Mouse (Mus musculus) midbrain, embryonic 11.5 days (tissue): ENCODE results near the gene Coq10a. TPM values are rescaled to one million over a fixed set of nuclear protein-coding genes. Genes with fewer than 3 reads are reported as not detected.

Source experiments
- microRNA-seq: library from miRNA; unstranded; fragments of <30 nt; microRNA quantifications from one replicate; pipeline ENCODE4, GENCODE M21; 2017
- polyA plus RNA-seq: library from polyadenylated mRNA; unstranded; fragments of >200 nt; fragmentation: Nextera tagmentation; extraction: Ambion mirVana; gene quantifications from 2 replicates; pipeline ENCODE4 v1.2.1, GENCODE M21; 2014

Coq10a gene
- polyA plus RNA-seq, 1 experiment from 2014 or later = 23.4 TPM

Small RNAs within 50 kb of the gene (microRNA-seq; reads per million reads assigned to microRNA genes)
- not detected for gene Gm25361
- not detected for gene Gm26308
- gene Mir6914 = 0.76 reads per million
- gene Mir6915 = 0.95 reads per million

Other genes with a start within 250 kb of the Coq10a start
- gene Rbms2, start 188.7 kb downstream of the Coq10a start, polyA plus RNA-seq = 19.7 TPM in 2 replicates
- 0.72 and 0.82 TPM in 2 replicates for gene Gls2, start 174.5 kb downstream of the Coq10a start, polyA plus RNA-seq
- 25.7 and 27.5 TPM in 2 replicates for gene Spryd4, start 157.2 kb downstream of the Coq10a start, polyA plus RNA-seq
- gene Mip, start 143.2 kb downstream of the Coq10a start, polyA plus RNA-seq = 0.12 TPM in 1 of 2 replicates, not detected in the other
- gene Timeless, start 136.9 kb downstream of the Coq10a start, polyA plus RNA-seq = 48.1 and 52.5 TPM in 2 replicates
- 0.22 and 0.57 TPM in 2 replicates for gene Apon, start 114.9 kb downstream of the Coq10a start, polyA plus RNA-seq
- gene Apof, start 100.3 kb downstream of the Coq10a start, polyA plus RNA-seq = not detected in 2 replicates
- gene Stat2, start 98.4 kb downstream of the Coq10a start, polyA plus RNA-seq = 14.9 and 16.7 TPM in 2 replicates
- not detected in 2 replicates for gene Il23a, start 70.2 kb downstream of the Coq10a start, polyA plus RNA-seq
- gene Pan2, start 65.7 kb downstream of the Coq10a start, polyA plus RNA-seq = 37.2 and 37.5 TPM in 2 replicates
- gene Cnpy2, start 46.5 kb downstream of the Coq10a start, polyA plus RNA-seq = 222 and 239 TPM in 2 replicates
- gene Cs, start 31.3 kb downstream of the Coq10a start, polyA plus RNA-seq = 236 and 248 TPM in 2 replicates
- 7.5 and 8.6 TPM in 2 replicates for gene Ankrd52, start 8.1 kb upstream of the Coq10a start, polyA plus RNA-seq
- not detected in 2 replicates for gene Slc39a5, start 32.2 kb upstream of the Coq10a start, polyA plus RNA-seq
- 131 and 154 TPM in 2 replicates for gene Nabp2, start 42.5 kb upstream of the Coq10a start, polyA plus RNA-seq
- 43.1 and 43.8 TPM in 2 replicates for gene Rnf41, start 42.7 kb upstream of the Coq10a start, polyA plus RNA-seq
- gene Smarcc2, start 90.3 kb upstream of the Coq10a start, polyA plus RNA-seq = 124 and 138 TPM in 2 replicates
- gene Myl6, start 125.1 kb upstream of the Coq10a start, polyA plus RNA-seq = 683 and 746 TPM in 2 replicates
- 3.4 and 3.7 TPM in 2 replicates for gene Myl6b, start 129.7 kb upstream of the Coq10a start, polyA plus RNA-seq
- 15.6 and 18.1 TPM in 2 replicates for gene Esyt1, start 156.9 kb upstream of the Coq10a start, polyA plus RNA-seq
- gene Zc3h10, start 178.8 kb upstream of the Coq10a start, polyA plus RNA-seq = 16.0 and 19.0 TPM in 2 replicates
- 2,670 and 2,991 TPM in 2 replicates for gene Rpl41, start 180.3 kb upstream of the Coq10a start, polyA plus RNA-seq
- 241 and 249 TPM in 2 replicates for gene Pa2g4, start 197.0 kb upstream of the Coq10a start, polyA plus RNA-seq
- gene Erbb3, start 220.7 kb upstream of the Coq10a start, polyA plus RNA-seq = 0.49 and 0.77 TPM in 2 replicates